ENCODE assay signal across 8 mouse cellular contexts in genomic region chr11:98338507-98338961, GRCm38 (mm10). TPM values are rescaled to one million over a fixed set of nuclear protein-coding genes. Genes with fewer than 3 reads are reported as not detected.
DNase-seq lines count a peak whose midpoint lies in the region; ATAC-seq and TF ChIP-seq lines count a peak whose summit lies in the region.

No protein-coding gene starts in this region.

- peaks cover 60% of the 10 kb centered on the region for H3K27me3 ChIP-seq in kidney, postnatal 0 days (ENCODE audit: insufficient read depth, low read length)
- H3K27me3 ChIP-seq in lung, embryonic 15.5 days = peaks cover 89% of the 10 kb centered on the region

- no peaks in the 10 kb centered on the region for H3K9me3 ChIP-seq in kidney, postnatal 0 days (replicated peaks; ENCODE audit: low read length)
- no peaks in the 10 kb centered on the region for H3K9me3 ChIP-seq in lung, embryonic 15.5 days

- no peaks in the 10 kb centered on the region for H3K36me3 ChIP-seq in kidney, postnatal 0 days (ENCODE audit: insufficient read depth, low read length)
- H3K36me3 ChIP-seq in lung, embryonic 15.5 days = no peaks in the 10 kb centered on the region

- H3K9ac ChIP-seq in kidney, postnatal 0 days (ENCODE audit: low read depth, low read length) = peak overlapping the region; percentile 47
- H3K9ac ChIP-seq in lung, embryonic 15.5 days = peak overlapping the region; percentile 43

- peak overlapping the region; percentile 92 for H3K4me2 ChIP-seq in kidney, postnatal 0 days (ENCODE audit: low read length)
- peak overlapping the region; percentile 96 for H3K4me2 ChIP-seq in lung, embryonic 15.5 days

- H3K4me3 ChIP-seq in lung, adult 2 months (replicated peaks; ENCODE audit: extremely low read depth, low read depth, low read length) = peak overlapping the region; percentile 47
- peak overlapping the region; percentile 40 for H3K4me3 ChIP-seq in kidney, postnatal 0 days (replicated peaks; ENCODE audit: low read depth, low read length)
- peak overlapping the region; percentile 49 for H3K4me3 ChIP-seq in lung, embryonic 15.5 days

- no peak overlapping the region for H3K27ac ChIP-seq in kidney, postnatal 0 days
- no peak overlapping the region for H3K27ac ChIP-seq in lung, embryonic 15.5 days

- 1% methylated on average over 56 of the region's 57 CpGs for WGBS in lung, adult 2 months
- under 1% methylated on average over 45 of the region's 57 CpGs for WGBS in kidney, postnatal 0 days
- under 1% methylated on average over 56 of the region's 57 CpGs for WGBS in lung, embryonic 15.5 days

- H3K4me1 ChIP-seq in lung, adult 2 months (ENCODE audit: control insufficient read depth, insufficient read depth, low read length) = 0 out of 2 replicates have a peak, but pooled peaks cover 2% of the 10 kb centered on the region
- H3K4me1 ChIP-seq in kidney, postnatal 0 days (replicated peaks; ENCODE audit: insufficient read depth, low read length) = peaks cover 13% of the 10 kb centered on the region; the same call in 1 of the 2 replicates
- peaks cover 24% of the 10 kb centered on the region for H3K4me1 ChIP-seq in lung, embryonic 15.5 days

- DNase-seq in lung, adult 2 months = peak; percentile 47
- DNase-seq in lung, postnatal 25 days (ENCODE audit: low spot score) = no peak
- peak; percentile 82 to 89 for DNase-seq in cerebellum, adult 18-20 months
- peak; percentile 73 to 76 for DNase-seq in frontal cortex, postnatal 25 days (ENCODE audit: low spot score in 2 of 2)
- no peak for DNase-seq in kidney, postnatal 0 days (ENCODE audit: low spot score)
- DNase-seq in right cerebral cortex, postnatal 25 days = peak; percentile 89
- DNase-seq in spleen, postnatal 14 days (ENCODE audit: low spot score in 2 of 2) = no peak

- ATAC-seq in kidney, postnatal 0 days (replicated peaks; ENCODE audit: low FRiP score, low read depth) = no peak
- ATAC-seq in lung, embryonic 15.5 days (ENCODE audit: borderline replicate concordance, extremely low read depth, low FRiP score, low TSS enrichment) = no peak

- TF ChIP-seq CTCF in lung, adult 2 months (IDR thresholded peaks at IDR 0.05; ENCODE audit: insufficient read depth, low read length) = no peak
- TF ChIP-seq CTCF in kidney, postnatal 0 days (IDR thresholded peaks at IDR 0.05; ENCODE audit: low read depth) = no peak

- no peak for TF ChIP-seq POLR2A in lung, adult 2 months (IDR thresholded peaks at IDR 0.05; ENCODE audit: borderline replicate concordance, extremely low read depth, low read depth, low read length)

RNA-seq across cellular contexts. Expression of gene Neurod2, which starts 9.1 kb away (rescaled TPM):
- polyA plus RNA-seq in lung, adult 2 months (2012; rRNA removed) = not detected in 2 replicates
- polyA plus RNA-seq in kidney, postnatal 0 days (2015; fragmentation: Nextera tagmentation; extraction: Ambion mirVana) = not detected in 2 replicates
- 0.05 TPM in 1 of 2 replicates, not detected in the other for polyA plus RNA-seq in lung, embryonic 15.5 days (2015; fragmentation: Nextera tagmentation; extraction: Ambion mirVana)

RNA-seq across cellular contexts. Expression of gene Ppp1r1b, which starts 9.7 kb away (rescaled TPM):
- polyA plus RNA-seq in lung, adult 2 months (2012; rRNA removed) = 20.0 and 22.1 TPM in 2 replicates
- 12.1 and 12.3 TPM in 2 replicates for polyA plus RNA-seq in kidney, postnatal 0 days (2015; fragmentation: Nextera tagmentation; extraction: Ambion mirVana)
- polyA plus RNA-seq in lung, embryonic 15.5 days (2015; fragmentation: Nextera tagmentation; extraction: Ambion mirVana) = 3.5 and 5.5 TPM in 2 replicates

RNA-seq across cellular contexts. Expression of gene Stard3, which starts 19.6 kb away (rescaled TPM):
- 131 and 143 TPM in 2 replicates for polyA plus RNA-seq in lung, adult 2 months (2012; rRNA removed)
- polyA plus RNA-seq in kidney, postnatal 0 days (2015; fragmentation: Nextera tagmentation; extraction: Ambion mirVana) = 42.4 and 42.8 TPM in 2 replicates
- polyA plus RNA-seq in lung, embryonic 15.5 days (2015; fragmentation: Nextera tagmentation; extraction: Ambion mirVana) = 45.2 and 52.5 TPM in 2 replicates

RNA-seq across cellular contexts. Expression of gene Tcap, which starts 45.1 kb away (rescaled TPM):
- 73.7 and 136 TPM in 2 replicates for polyA plus RNA-seq in lung, adult 2 months (2012; rRNA removed)
- 1.8 and 2.1 TPM in 2 replicates for polyA plus RNA-seq in kidney, postnatal 0 days (2015; fragmentation: Nextera tagmentation; extraction: Ambion mirVana)
- 5.1 and 7.5 TPM in 2 replicates for polyA plus RNA-seq in lung, embryonic 15.5 days (2015; fragmentation: Nextera tagmentation; extraction: Ambion mirVana)

RNA-seq across cellular contexts. Expression of gene Pnmt, which starts 47.7 kb away (rescaled TPM):
- polyA plus RNA-seq in lung, adult 2 months (2012; rRNA removed) = 2.0 and 3.5 TPM in 2 replicates
- 3.5 and 3.7 TPM in 2 replicates for polyA plus RNA-seq in kidney, postnatal 0 days (2015; fragmentation: Nextera tagmentation; extraction: Ambion mirVana)
- polyA plus RNA-seq in lung, embryonic 15.5 days (2015; fragmentation: Nextera tagmentation; extraction: Ambion mirVana) = 0.12 TPM in 1 of 2 replicates, not detected in the other

Comparison
In these comparisons a context has a peak if more than half of its experiments do, and no peak if none do; other contexts are left out.
1. DNase-seq: peak in lung, adult 2 months (single experiment), cerebellum, adult 18-20 months (2 of 2), frontal cortex, postnatal 25 days (2 of 2) and right cerebral cortex, postnatal 25 days (single experiment); none in lung, postnatal 25 days (single experiment), kidney, postnatal 0 days (single experiment) and spleen, postnatal 14 days (0 of 2).
2. Peak in every context shown above with its lines, with median percentiles within 50 percentile points of each other: H3K4me3 ChIP-seq.